Comparison of ENCODE assay signal across 9 mouse cellular contexts in the genomic region with DNA sequence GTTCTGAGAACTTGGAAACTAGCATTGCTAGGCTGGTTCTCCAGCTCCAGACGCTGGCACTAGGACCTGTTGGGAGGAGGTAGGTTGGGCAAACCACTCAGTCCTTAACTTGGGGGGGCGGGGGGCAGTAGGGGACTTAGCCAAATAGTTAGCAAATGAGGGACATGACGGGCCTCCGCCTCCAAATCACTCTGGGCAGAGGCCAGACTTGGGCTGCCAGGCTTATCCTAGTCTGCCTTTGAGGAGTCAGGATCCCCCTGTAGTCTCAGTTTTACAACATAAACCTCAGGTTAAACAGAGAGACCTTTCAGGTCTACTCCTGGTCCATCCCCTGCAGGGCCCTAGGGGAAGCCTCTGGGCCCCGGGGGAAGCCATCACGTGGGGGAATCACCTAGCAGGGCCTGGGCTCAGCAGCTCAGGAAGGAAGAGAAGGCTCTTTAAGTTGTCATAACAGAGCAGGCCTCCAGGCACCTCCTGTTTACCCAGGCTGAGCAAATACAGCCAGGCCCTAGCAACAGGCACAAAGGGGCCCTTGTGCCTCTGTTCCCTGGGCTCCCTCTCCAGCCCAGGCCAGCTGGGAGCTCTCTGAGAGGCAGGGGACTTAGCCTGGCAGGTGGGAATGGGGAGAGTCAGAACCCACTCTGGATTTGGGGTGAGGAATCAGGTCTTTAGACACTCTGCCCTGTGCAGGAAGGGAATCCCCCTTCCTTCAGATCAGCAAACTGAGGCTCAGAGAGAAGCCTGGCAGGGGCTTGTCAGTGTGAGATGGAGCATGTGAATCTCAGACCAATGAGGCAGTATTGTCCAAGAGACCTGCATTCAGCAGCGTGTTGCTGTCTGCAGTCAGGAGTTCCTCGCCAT.
DNase-seq lines count a peak whose midpoint lies in the region; ATAC-seq and TF ChIP-seq lines count a peak whose summit lies in the region.
"Had no signal": no experiment of that assay in that cellular context is flagged by ENCODE, and none has a peak within 500 bp of the region (broad histone marks: within the 10 kb centered on the region; RNA-seq: fewer than 3 reads in every experiment).

No protein-coding gene starts in this region.

- H3K4me3 ChIP-seq in midbrain, embryonic 12.5 days: no peak overlapping the region
- H3K4me3 ChIP-seq: erythroblast, embryonic 14.5 days had no signal

- H3K4me2 ChIP-seq in midbrain, embryonic 12.5 days (replicated peaks): no peak overlapping the region

- peak overlapping the region; percentile 84 for H3K27ac ChIP-seq in midbrain, embryonic 12.5 days (replicated peaks)

- no peaks in the 10 kb centered on the region for H3K9me3 ChIP-seq in midbrain, embryonic 12.5 days

- H3K36me3 ChIP-seq in midbrain, embryonic 12.5 days: no peaks in the 10 kb centered on the region

- in situ Hi-C loops in Patski (cut with MboI; ENCODE audit: low pct_unique_long_range_greater_than_20kb): no loop called here

- POLR2A ChIA-PET in Patski (lab: Charles Lee): interaction anchor here (1.0 kb wide), 1 partner anchor 18 kb away, joined by 3 read pairs; no protein-coding TSS in a partner anchor

- intact Hi-C loops in gastrocnemius, postnatal 36 days (cut with DNase I): no loop called here

- CTCF ChIA-PET in Patski (lab: Charles Lee): no interaction called here

- WGBS in midbrain, embryonic 12.5 days: 51% methylated on average over 8 of the region's 8 CpGs

- peak; percentile 33 for DNase-seq in adrenal gland, postnatal 14 days
- DNase-seq in adrenal gland, adult 18-20 months (ENCODE audit: low spot score in 2 of 2): no peak
- no peak for DNase-seq in Patski (ENCODE audit: low read depth, low spot score)
- peak; percentile 45 for DNase-seq in gonadal fat pad, adult 2 months (ENCODE audit: low read depth)
- peak; percentile 45 to 63 for DNase-seq in layer of hippocampus, postnatal 10 days (ENCODE audit: low spot score in 2 of 2)
- peak; percentile 30 for DNase-seq in thymus, postnatal 25 days
- no peak for DNase-seq in gastrocnemius, postnatal 36 days

- TF ChIP-seq CTCF in Patski (IDR thresholded peaks at IDR 0.05): no peak

- no peaks in the 10 kb centered on the region for H3K27me3 ChIP-seq in Patski
- H3K27me3 ChIP-seq in midbrain, embryonic 12.5 days: peaks cover 7% of the 10 kb centered on the region; the same call in 1 of the 2 replicates

- peak overlapping the region; percentile 11; the same call in 1 of the 2 replicates for H3K9ac ChIP-seq in midbrain, embryonic 12.5 days (replicated peaks)

- ATAC-seq in Patski: peak; percentile 52
- peak; percentile 83 for ATAC-seq in midbrain, embryonic 12.5 days (ENCODE audit: low FRiP score, low read depth)

- H3K4me1 ChIP-seq in midbrain, embryonic 12.5 days: peaks cover 43% of the 10 kb centered on the region

Comparison
In these comparisons a context has a peak if more than half of its experiments do, and no peak if none do; other contexts are left out.
1. DNase-seq: peak in adrenal gland, postnatal 14 days (single experiment), gonadal fat pad, adult 2 months (single experiment), layer of hippocampus, postnatal 10 days (2 of 2) and thymus, postnatal 25 days (single experiment); none in adrenal gland, adult 18-20 months (0 of 2), Patski (single experiment) and gastrocnemius, postnatal 36 days (0 of 2).